Mouse (Mus musculus) cerebellum, adult 11-12 months (tissue): ENCODE results near the gene Stim2.
A peak's percentile ranks its signal among the peaks of the same experiment; 100 is the strongest.

Source experiments
- DNase-seq: peaks from one replicate; pipeline ENCODE4 v3.0.0; 2022

Stim2 gene

DNA sequence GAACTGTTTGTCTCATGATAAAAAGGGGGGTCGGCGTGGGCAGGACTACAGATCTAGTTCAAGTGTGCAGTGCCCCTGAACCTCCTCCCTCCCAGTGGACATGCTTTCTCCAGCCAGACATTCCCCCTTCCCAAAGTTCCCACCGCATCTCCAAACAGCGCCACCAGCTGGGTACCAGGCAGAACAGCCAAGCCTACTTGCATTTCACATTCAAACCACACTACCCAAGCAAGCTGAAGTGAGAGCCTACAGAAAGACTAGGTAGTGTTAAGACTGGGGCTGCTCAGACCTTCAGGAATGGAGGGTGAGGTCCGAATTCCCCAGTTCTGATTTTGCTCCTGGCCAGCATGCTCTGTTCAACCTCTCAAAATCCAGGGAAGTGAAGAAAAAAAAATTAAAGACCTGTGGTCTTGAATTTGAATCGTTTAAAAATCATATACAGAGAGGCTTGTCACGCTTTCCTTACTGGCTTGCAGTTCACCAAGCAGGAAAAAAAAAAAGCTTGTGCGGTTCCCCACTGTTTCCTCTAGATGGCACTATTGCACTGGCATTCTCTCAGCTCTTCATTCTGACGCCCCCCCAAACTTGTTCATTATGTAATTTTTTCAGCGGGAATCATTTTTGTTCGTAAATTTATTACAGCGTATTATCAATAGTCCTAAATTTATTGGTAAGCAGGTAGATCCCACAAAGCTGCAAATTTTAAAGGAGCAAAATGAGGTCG lies 156.4 kb downstream of the Stim2 start:
- peak; percentile 12 for DNase-seq

DNA sequence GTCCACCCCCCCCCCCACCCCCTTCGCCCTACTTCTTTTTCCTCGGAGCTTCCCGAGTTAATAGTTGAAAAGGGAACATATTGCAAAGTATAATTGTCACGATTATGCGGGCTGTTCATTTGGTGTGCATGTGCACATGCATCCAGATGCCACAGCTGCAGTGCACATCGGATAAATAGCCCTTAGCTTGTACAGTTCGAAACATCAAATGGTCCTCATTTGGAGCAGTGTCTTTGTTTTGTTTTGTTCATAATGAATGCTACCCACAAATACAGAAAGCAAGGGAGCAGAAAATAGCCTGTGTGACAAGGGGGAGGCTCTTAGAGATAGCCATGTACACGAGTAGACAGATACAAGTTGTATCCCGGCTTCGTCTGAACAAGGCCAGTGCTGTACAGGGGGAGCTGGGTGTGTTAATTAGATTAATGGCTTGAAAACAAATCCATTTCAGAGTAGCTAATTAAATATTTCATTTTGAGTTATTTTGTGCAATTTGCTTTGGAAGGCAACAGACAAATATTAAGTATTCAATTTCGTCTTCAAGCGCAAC lies 157.0 kb downstream of the Stim2 start:
- DNase-seq, result no peak

- DNase-seq, result no peak
These were observed 157.6 kb downstream of the Stim2 start for GRCm38 (mm10) chr5:54155916-54156315.

DNA sequence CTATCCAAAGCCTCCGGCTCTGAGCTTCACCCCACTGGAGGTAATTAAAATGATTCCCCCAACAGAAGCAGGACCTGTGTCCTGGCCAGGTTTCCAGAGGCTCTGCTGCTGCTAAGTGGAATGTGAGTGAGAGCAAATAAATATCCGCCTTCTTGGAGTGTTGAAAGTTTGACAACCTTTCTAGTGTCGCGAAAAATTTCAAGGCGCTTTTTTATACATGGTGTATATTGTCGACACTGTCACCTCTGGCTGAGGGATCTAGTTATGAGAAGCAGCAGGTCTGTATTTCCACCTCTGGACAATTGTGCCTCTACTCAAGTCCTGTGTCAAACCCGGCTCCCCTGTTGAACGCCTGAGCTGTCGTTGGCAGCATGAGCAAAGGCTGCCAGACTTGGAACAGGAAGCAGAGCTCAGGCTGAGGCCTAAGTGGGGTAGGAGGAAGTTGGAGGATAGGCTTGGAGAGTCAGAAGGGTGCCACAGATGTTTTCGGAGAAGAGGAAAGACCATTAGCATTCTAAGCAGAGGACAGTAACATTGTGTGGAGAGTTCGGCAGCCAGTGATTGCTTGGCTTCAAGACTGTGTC lies 158.7 kb downstream of the Stim2 start:
- DNase-seq, result no peak

DNA sequence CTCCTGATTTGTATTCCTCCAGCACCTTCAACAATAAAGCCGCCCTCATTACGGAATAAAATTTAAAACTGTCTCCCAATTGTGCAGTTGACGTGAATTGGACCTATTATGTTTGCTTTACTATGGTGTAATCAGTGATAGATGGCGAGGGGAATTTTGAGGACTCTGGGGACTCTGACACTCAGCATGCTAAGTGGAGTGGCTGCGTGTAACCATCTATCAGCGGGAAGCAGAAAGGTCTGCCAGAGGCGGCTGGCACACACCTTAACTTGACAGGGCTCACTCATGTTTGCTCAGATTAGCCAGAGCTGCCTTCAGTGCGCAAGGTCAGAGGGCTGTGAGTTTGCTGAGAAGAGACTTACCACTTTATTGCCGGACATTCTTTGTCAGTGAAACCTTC lies 159.9 kb downstream of the Stim2 start:
- DNase-seq, result no peak

GRCm38 (mm10) chr5:54159156-54159793 lies 161.0 kb downstream of the Stim2 start:
- no peak for DNase-seq

- no peak for DNase-seq
These were observed 162.3 kb downstream of the Stim2 start for GRCm38 (mm10) chr5:54160561-54160960.

- DNase-seq, result no peak
These were observed 165.6 kb downstream of the Stim2 start for GRCm38 (mm10) chr5:54163890-54164289.
